Mouse (Mus musculus) thymus, postnatal 14 days (tissue): Measurements from ENCODE around the gene Lhfp.
"Not testable (repeated sequence)": the region's sequence is repeated elsewhere in the genome, so short reads cannot be mapped to it uniquely, and the experiment has no call there.

Source experiments
- DNase-seq: peaks from one replicate; pipeline ENCODE4 v3.0.0; 2021

Lhfp gene

GRCm38 (mm10) chr3:53221531-53222272 lies 180.4 kb downstream of the Lhfp start:
- no peak for DNase-seq

DNA sequence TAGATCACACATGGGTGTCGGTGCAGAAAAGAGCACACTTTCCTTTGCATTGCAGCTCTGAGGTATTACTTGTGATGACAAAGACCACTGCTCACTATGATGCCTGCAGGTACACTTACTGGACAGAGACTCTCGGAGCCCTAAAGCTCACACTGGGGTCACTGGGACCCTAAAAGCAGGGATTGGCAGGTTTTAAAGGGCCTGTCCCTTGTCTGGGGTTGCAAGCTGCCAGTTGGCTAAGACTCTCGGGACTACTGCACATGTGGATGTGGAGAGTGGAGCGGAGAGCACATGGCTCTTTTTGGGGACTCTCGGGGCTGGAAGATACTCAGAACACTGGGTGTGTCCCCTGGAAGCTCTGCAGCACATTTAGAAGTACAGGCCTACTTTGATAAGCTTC lies 182.8 kb downstream of the Lhfp start:
- DNase-seq, result no peak

GRCm38 (mm10) chr3:53225774-53226173 lies 184.4 kb downstream of the Lhfp start:
- no peak for DNase-seq

DNA sequence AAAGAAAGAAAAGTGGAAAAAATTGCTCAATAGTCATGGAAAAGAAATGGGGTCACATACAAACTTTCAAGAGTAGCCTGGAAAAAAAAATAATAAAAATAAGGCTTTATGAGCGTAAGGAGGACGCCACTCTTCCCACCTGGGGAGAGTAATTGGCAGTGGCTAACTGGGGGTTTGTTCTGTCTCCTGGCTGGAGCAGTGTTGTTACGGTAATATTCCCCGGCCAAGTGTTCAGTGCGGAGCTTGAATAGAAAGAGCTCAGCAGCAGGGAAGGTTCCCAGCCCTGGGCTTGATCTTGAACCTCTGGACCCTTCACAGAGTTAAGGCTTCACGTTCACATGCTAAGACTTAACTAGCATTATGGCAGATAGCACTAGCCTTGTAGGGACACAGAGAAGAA lies 184.9 kb downstream of the Lhfp start:
- DNase-seq, result no peak

- DNase-seq, result no peak
Measured at GRCm38 (mm10) chr3:53227866-53228265, 186.5 kb downstream of the Lhfp start.

GRCm38 (mm10) chr3:53230562-53230961 lies 189.2 kb downstream of the Lhfp start:
- DNase-seq, result no peak

GRCm38 (mm10) chr3:53231112-53231511 lies 189.8 kb downstream of the Lhfp start:
- no peak for DNase-seq

DNA sequence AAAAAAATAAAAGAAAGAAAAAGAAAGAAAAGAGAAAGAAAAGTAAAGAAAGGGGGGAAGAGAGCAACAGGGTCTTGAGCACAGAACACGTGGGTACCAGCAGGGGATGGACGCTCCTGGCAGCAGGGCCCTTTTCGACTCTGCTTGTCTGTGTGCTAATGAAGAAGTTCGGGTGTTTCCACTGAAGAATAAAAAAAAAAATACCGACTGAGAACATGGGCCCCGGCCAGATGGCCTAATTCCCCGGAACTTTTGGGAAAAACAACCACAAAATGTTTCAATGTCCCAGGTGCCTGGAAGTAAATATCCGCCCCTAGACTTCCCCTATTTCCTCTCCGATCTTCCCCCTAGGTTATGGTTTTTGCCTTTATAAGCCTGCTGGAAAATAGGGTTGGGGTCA lies 191.1 kb downstream of the Lhfp start:
- DNase-seq, result not testable (repeated sequence)

GRCm38 (mm10) chr3:53234689-53235088 lies 193.4 kb downstream of the Lhfp start:
- DNase-seq, result peak; percentile 12

GRCm38 (mm10) chr3:53236471-53236870 lies 195.1 kb downstream of the Lhfp start:
- no peak for DNase-seq

GRCm38 (mm10) chr3:53240150-53240549 lies 198.8 kb downstream of the Lhfp start:
- no peak for DNase-seq

DNA sequence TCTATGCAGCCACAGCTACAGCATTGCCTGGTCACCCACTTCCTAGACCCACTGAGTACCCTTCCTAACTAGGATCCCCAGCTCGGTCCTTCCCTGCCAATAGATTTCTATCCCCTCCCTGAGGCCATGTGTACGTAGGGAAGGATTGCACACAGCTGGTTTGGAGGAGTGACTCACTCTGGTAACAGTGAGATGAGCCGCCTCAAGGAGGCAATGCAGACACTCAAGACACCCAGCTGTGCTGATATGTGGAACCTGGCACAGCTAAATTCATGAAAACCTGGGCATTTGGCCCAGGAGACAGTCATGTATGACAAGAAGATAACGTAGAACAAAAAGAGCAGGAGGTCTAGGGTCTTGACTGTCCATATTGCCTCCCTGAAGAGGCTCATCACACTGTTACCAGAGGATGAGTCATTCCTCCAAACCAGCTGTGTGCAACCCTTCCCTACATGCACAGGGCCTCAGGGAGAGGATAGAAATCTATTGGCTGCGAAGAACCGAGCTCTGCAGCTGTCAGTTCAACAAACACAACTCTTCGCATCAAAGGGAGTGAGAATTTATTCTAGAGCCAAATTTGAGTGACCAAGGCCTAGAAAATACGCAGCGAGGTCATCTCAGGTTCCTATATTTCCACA lies 204.4 kb downstream of the Lhfp start:
- no peak for DNase-seq

- peak; percentile 44 for DNase-seq
Measured at GRCm38 (mm10) chr3:53247102-53247501, 205.8 kb downstream of the Lhfp start.

DNA sequence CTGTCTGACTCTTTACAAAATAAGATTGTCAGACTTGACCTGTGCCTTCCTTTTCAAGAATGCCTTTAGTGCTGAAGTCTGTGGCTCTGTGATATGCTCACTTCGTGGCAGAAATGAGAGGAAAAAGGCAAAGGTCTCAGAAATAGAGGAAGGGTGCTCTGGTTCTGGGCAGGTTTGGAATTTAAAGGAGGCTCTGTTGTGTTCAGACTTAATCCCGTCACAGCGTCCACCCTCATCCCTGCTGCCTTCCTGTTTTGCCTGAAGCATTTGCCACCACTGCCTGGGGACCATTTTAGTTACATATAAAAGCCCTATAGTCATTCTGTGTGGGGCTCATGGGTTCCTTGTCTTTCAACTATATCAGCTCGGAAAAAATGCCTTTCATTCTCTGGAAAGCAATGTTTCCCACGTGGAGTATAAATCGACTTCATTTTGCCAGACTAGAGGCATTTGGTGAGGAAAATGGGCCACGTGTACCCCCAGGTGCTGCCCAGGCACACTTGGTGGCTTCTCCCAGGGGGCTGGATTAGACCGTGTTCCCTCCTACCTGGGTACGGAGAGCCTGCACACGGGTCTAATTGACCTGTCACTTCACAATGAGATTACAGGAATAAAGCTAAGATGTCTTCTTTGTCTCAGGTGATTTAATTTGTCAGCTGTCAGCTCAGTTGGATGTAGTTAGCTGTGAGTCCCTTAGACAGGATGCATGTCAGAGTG lies 207.0 kb downstream of the Lhfp start:
- DNase-seq, result no peak

GRCm38 (mm10) chr3:53252556-53252955 lies 211.2 kb downstream of the Lhfp start:
- no peak for DNase-seq

DNA sequence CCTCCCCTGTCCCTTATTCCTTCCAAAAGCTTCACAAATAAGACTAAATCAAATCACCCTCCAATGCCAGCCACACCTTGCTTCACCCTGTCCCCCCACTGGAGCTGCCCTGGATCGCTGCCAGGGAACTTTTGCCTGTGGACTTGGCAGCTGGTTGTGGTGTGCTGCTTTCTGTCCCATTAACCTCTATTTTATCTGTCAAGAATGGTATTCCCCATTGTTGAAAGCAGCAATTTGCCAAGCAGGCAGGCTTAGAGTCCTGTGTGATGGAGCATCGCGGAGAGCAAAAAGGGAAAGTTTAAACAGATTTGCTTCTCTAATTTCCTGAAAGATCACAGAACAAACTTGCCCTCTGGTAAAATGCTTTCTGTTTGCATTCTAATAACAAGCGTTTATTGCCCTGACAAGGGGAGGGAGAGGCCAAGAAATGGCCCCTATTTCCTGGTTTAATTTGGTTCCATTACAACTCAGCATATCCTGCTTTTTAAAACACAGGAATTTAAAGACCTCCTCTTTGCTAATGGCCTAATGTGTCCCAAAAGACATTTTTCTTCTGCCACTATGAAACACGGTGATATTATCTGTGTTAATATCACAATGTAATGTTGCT lies 212.0 kb downstream of the Lhfp start:
- no peak for DNase-seq

GRCm38 (mm10) chr3:53258657-53259158 lies 217.4 kb downstream of the Lhfp start:
- peak; percentile 18 for DNase-seq

DNA sequence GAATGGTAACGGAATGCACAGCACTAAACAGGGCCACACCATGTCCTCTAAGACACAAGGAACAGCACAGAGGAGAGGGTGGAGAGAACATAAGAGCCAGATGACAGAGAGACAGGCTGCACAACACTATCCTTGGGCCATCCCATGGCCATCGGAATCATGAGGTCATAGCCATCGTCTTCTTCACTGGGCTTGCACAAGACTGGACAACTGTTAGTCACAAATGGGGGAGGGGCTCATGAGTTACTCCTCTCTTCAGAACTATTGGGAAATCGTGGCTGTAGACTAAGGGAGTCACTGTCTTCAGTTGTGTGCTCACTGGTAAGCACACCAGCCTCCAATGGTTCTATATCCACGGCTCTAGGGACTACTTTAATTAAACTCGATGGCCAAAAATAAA lies 224.8 kb downstream of the Lhfp start:
- no peak for DNase-seq

- DNase-seq, result no peak
Measured at GRCm38 (mm10) chr3:53267046-53267445, 225.7 kb downstream of the Lhfp start.

GRCm38 (mm10) chr3:53273220-53273619 lies 231.9 kb downstream of the Lhfp start:
- no peak for DNase-seq

GRCm38 (mm10) chr3:53277993-53278392 lies 236.7 kb downstream of the Lhfp start:
- no peak for DNase-seq

GRCm38 (mm10) chr3:53282005-53282404 lies 240.7 kb downstream of the Lhfp start:
- not testable (repeated sequence) for DNase-seq

GRCm38 (mm10) chr3:53284023-53284422 lies 242.7 kb downstream of the Lhfp start:
- DNase-seq, result no peak
